Mouse (Mus musculus) bone marrow, adult 2 months (tissue): Measurements from ENCODE around the gene Uggt1.

Experiments used
- CTCF ChIP-seq: fragments of 200-500 bp; IDR thresholded peaks from 2 replicates; pipeline ENCODE4 v1.5.1; 2011; ENCODE audit warnings: low read length, control low read depth; ENCODE audit not compliant: control insufficient read depth, insufficient read depth
- POLR2A ChIP-seq: fragments of 200-500 bp; IDR thresholded peaks from 2 replicates; pipeline ENCODE4 v1.6.1; 2011; ENCODE audit warnings: low read depth, mild to moderate bottlenecking, control low read depth, low read length, borderline replicate concordance; ENCODE audit not compliant: control insufficient read depth

DNA sequence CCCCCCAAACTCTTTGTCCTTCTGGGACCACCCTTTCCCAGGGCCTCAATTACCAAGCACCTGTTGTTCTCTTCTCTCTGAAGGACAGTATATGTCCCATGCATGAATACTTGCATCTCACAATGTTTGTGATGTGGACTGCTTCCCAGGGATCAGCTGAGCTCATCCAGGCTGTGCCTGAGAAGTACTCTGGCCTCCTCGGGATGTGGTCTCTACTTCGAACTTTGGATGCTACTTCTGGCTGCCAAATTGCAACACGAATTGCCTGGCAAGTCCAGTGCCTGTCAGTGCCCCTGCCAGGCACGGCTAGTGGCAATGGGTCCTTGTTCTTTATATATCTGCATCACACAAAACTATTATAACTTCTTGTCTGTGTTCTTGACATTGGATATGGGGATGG lies 134.5 kb downstream of the Uggt1 start:
- TF ChIP-seq CTCF: no peak
- TF ChIP-seq POLR2A: no peak
